Mouse (Mus musculus): ENCODE measurements around the gene Glo1.

Glo1 gene

DNA sequence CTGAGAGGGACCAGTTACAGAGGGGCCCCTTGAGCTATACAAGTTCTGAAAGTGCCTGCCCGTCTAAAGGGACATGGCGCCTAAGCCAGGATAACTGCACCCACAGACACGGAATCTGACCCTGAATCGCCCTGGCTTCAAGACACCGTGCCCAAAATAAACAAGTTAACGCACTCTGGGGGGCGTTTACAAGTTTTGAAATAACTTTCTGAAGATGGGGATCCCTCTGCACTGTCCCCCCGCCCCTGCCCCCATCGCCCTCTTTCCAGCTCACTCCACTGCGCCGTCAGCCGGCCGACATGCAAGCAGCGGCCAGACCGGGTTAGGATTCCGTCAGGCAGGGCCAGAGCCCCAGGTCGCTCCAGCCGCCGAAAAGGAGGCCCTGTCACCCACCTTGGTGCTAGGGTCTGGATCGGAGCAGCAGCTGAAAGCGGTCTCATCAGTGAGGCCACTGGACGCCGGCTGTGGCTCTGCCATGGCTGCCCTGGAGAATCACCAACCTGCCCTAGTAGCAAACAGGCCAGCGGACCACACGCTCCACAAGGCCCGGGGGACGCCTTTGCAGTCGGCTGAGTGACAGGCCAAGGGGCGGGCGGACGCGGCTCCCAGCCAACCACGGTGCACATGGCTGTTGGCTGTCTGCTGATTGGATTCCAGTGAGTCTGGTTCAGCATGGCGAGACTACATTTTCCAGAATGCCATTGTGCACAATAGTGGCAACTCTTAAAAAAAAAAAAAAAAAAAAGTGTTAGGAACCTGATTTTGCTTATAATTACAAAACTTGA is 14.4 kb downstream of the Glo1 start:
- DNase-seq (ENCODE audit: low spot score), result peak; percentile 100

DNA sequence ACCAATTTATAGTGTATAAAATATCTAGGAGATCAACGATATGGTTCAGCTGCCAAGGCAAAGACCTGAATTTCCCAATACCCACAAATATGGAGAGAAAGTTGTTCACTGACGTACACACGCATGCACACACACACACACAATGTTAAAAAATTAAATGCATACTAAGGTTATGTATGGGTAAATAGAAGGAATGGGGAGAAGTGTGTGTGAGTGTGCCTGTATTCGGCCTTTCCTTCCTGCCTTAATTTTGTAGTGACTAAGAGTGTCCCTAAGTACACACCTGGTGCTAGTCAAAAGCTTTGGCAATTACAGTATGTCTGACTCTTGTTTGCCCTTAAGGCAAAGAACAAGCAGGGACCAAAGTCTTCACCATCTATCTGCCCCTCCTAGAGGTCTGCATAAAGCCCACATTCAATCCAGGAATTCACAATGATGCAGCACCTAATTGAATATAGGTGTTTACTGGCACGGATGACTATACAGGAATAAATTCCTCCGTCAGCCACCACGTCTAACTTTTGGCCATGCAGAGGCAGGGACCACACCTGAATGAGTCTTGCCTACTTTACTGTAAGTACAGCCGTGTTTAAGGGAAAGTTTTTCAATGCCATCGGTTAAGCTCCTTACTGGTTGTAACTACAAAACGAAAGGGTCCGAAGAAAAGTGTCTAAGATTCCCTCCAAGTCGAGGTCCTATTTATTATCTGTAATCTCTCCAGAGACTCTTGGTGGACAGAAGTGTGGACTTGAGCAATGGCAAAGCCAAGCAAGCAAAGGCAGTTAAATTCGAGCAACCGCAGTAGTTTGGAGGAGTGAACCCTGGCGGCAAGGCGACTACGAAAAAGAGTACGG is 15.2 kb downstream of the Glo1 start:
- DNase-seq (ENCODE audit: low spot score), result no peak

DNA sequence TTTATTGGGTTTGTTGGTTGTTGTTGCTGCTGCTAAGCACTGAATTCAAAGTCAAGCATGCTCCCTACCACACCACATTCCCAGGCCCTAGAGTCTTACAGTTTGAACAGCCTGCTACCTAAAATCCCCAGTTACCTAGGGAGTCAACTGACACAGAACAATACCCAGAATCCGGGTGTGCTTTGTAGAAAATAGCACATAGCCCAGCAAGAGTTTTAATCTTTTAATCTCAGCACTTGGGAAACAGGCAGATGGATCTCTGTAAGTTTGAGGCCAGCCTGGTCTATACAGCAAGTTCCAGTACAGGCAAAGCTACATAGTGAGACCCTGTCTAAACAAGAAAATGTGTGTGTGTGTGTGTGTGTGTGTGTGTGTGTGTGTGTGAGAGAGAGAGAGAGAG is 15.9 kb downstream of the Glo1 start:
- no peak for DNase-seq (ENCODE audit: low spot score)

DNA sequence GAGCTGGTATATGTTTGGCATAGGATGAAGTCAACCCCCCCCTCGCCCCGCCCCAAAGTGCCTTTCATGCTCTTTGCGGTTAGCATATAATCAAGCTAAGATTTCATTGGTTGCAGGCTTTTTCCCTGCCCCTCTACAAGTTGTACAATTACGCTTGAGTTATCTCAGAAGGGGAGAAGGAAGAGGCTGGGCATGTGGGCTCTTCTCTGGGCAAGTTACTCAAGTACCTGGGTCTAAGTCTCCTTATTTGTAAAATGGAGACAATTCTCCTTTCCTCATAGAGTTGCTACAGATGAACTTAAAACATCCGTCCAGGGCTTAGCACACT is 16.7 kb downstream of the Glo1 start:
- no peak for DNase-seq (ENCODE audit: low spot score)

DNA sequence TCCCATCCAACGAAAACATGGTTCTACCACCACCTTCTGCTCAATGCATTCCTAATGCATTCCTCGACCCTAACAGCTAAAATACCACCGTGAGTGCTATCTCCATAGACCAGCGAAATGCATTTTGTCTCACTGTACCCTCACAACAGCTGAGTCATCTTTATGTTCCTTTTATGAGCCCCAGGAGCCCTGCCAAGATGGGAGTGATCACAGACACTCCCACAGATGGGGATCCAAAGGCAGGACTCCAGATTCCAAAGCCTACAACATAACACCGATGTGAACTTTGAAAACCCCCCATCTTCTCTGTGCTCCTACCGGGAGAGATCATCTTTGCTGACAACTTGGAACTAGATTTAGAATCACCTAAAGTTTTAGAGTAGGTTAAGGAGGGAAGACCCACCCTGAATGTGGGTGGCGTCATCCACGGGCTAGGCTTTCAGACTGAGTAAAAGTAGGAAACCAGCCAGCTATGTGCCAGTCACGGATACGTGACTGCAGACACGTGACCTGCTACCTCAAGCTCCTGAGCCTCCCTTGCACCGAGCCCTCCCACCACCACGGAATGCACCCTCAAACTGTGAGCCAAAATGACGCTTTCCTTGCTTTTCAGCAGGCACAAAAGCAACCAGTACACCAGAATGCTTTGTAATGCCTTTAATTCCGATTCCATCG is 17.2 kb downstream of the Glo1 start:
- no peak for DNase-seq (ENCODE audit: low spot score)

DNA sequence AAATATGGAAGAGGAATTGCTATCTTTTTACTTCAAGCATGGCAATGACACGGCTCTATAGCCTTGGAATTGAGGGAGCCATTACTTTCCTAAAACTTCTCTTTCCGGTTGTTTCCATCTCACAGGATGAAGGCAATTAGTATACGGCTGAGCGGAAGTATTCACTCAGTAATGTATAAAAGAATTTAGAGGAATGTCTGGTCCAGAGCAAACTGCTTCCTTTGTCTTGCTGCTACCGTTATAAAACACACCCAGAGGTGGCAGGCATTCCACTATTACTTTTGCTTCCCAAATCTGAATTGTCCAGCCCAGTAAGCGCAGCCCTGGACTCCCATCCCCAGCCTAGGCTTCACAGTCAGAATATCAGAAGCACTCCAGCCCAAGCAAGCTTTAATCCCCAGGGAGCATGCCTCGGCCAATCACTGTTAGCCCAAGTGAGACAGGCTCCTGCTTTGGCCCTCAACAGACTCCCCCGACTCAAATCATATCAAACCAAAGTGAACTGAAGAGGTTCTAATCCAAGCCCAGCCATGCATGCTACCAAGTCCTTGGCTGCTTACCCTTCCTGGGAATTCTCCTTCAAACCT is 18.7 kb downstream of the Glo1 start:
- DNase-seq (ENCODE audit: low spot score), result no peak

DNA sequence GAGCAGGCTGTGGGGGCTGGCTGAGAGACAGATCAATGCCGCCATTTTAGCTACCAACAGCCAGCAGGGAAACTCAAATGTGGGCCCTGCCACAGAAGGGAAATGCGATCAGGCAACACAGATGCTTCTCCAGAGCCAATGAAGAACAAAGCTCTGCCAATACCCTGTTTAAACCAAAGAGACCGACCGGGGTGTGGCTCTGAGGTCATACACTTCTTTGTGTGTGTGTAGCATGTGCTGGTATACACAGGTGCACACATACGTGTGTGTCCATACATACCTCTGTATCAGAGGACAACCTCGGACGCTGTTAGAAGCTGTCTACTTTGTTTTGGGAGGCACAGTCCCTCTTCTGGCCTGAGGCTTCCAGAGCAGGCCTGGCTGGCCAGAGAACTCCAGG is 19.3 kb downstream of the Glo1 start:
- DNase-seq (ENCODE audit: low spot score), result no peak

DNA sequence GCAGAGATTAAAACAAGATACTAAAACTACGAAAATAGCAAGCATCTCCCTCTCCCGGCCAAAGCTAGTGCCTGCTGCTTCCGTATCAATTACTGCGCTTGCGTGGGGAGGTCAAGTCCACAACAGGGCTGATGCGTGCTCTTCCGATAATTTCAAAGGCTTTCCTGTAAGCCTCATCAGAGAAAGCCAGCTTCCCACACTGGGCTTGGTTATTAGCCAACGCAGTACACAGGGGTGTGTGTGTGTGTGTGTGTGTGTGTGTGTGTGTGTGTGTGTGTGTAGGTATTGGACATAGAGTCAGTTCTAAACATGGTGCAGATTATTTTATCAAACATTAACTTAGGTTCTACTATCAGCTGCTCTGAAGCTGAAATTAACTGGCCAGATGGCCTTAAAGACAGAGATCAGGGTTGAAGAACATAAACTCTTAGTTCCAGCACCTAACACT is 20.0 kb downstream of the Glo1 start:
- DNase-seq (ENCODE audit: low spot score), result no peak

DNA sequence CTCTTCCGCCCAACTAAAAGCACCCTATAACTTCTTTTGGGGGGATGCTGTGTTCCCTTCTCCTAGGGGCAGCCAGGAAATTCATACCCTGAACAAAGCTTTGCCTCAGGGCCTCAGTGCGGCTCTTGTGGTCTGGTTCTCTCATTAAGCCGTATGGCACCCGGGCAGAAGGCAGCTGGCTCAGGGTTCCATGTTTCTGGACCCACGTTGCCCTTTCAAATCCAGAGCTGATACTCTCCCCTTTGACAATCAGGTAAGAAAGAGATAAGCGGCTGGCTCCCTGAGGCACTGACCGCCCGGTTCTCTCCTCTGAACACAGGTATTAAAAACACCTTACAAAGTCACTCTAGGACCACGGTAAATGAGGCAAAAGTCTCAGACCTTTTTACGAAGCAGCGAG is 20.5 kb downstream of the Glo1 start:
- DNase-seq (ENCODE audit: low spot score), result no peak

DNA sequence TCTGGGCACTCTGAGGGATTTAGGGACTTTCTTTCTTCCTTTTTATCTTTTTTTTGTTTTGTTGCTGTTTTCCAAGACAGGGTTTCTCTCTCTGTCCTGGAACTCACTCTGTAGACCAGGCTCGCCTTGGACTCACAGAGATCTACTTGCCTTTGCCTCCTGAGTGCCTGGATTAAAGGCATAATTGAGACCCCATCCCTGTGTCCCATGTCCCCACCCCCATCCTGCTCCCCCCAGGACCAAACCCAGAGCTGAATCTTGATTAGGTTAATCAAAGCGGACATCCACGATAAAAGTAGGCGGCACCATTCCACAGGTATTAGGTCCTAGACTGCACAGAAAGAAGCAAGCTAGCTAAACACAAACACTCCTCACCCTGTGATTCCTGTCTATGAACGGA is 21.7 kb downstream of the Glo1 start:
- DNase-seq (ENCODE audit: low spot score), result no peak

DNA sequence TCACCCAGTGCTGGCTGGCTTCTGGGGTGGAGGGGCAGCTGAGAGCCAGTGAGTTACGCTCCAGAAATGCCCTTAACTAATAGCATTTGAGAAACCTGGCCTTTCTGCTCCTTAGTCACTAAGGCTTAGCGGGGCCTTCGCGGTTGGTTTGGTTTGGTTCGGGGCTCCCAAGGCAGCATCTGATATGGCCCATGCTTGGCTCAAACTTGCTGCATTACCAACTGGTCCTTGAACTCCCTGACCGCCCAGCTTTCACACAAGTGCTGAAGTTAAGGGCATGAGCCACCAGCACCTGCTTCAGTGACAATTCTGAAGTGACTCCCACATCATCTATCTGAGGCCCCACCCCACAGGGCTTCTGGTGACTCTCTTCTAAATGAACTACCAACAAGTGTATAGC is 22.4 kb downstream of the Glo1 start:
- DNase-seq (ENCODE audit: low spot score), result no peak

DNA sequence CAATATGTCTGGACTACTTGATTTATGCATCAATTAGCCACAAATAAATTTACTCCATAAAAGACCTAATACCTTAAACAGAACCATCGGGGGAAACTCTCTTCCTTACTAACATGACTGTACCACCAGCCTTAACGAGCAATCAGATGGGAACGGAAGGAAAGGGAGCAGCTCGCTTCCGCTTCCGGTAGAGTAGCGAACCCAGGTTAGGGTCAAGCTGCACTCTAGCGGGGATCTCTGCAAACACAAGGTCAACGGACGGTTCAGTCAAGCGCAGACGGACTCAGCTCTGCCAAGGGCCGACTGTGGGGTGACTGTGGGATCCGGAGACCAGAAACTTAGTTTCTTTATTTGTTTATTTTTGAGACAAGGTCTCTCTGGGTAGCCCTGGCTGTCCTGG is 24.5 kb downstream of the Glo1 start:
- no peak for DNase-seq (ENCODE audit: low spot score)

DNA sequence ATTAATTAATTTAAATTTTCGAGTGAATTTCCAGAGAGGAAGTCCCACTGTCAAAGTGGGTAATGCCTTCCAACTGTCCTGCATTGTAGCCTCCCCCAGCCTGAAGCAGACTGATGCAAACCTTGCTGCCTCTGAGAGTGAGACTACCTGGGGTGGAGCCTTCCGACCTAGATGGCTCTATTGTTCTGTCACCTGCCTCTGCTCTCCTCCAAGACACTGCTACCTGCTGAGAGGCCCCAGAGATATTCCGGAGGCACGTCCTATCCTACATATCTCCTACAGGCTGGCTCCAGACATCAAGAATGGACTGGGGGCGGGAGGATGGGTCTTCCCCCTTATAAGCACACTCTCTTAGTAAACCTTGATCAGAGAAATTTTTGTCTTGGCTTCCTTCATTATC is 28.4 kb downstream of the Glo1 start:
- DNase-seq (ENCODE audit: low spot score), result no peak

DNA sequence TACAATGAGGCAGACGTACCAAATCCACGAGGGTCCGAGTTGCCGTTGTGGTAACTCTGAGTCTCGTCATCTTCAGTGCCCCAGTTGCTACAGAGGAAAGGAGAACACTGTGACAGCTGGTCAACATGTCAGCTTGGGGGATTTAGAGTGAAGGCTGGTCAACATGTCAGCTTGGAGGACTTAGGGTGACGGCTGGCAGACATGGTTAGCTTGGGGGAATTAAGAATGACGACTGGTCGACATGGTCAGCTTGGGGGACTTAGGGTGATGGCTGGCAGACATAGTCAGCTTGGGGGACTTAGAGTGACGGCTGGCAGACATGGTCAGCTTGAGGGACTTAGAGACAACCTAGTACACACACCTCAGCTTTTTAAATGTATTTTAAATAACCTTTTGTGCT is 28.9 kb downstream of the Glo1 start:
- DNase-seq (ENCODE audit: low spot score), result no peak

DNA sequence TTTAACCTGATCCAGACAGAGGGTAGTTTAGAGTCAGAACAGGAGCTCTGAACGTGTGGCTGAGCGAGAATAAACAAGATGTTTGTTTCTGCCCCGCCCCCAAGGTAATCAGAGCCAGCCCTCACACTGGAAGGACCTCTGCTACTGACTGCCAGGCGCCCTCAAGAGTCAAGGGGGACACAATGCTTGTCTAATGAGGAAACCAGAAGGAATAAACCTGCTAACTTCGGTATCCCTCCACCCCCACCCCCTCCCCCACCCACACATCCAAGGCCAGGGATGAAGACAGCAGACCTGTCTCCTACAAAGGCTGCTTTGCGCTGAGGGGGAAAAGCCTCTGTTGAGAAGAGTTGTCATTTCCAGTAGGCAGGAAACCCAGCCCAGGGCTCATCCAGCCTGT is 31.8 kb downstream of the Glo1 start:
- DNase-seq (ENCODE audit: low spot score), result no peak

DNA sequence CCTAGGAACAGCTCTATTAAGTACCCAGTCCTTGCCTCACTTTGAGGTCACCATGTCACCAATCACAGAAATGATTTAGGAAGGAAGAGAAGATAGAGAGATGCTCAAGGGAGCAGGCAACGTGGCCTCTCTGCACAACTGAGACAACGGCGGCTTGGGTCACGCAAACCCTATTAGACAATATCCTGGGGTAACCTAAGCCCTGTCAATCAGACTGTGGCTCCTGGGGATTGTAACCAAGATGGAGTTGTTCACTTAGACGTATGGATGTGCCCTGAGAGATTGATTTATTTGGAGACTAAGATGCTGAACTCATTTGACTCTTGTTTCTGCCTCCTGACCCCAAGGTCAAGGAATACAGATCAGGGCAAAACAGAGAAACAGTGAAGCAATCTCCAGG is 32.3 kb downstream of the Glo1 start:
- DNase-seq (ENCODE audit: low spot score), result no peak

DNA sequence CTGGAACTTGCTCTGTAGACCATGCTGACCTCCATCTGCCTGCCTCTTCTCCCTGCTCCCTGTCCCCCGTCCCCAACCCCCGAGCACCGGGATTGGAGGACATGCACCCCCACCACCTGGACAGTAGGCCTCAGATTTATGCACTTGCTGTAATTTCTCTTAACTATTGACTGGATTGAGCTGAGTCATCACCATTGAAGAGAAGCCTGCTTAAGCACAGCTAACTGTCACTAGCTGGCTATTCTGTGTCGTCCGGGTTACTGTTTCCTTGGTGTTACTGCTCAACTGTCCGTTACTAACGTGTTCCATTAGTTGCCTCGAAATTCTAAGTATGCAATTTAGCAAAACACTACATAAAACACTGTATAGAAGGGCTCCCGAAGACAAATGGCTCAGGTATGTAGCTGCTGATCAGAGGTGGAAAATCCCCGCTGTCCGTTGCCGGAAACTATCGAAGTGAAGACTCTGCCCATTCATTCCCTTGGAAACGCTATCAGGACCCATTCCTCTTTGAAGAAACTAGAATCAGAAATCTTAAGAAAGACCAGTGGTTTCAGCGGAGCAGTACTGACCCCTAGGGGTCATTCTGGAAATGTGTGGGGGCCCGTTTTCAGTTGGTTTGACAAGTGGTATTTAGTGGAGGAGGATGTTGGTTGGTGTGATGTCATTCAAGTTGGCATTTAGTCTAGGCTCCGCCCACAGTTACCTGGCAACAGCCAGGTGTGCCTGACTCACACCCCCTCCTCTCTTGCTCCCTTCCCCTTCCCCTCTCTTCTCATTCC is 36.1 kb downstream of the Glo1 start:
- peak; percentile 65 for DNase-seq (ENCODE audit: low spot score)

DNA sequence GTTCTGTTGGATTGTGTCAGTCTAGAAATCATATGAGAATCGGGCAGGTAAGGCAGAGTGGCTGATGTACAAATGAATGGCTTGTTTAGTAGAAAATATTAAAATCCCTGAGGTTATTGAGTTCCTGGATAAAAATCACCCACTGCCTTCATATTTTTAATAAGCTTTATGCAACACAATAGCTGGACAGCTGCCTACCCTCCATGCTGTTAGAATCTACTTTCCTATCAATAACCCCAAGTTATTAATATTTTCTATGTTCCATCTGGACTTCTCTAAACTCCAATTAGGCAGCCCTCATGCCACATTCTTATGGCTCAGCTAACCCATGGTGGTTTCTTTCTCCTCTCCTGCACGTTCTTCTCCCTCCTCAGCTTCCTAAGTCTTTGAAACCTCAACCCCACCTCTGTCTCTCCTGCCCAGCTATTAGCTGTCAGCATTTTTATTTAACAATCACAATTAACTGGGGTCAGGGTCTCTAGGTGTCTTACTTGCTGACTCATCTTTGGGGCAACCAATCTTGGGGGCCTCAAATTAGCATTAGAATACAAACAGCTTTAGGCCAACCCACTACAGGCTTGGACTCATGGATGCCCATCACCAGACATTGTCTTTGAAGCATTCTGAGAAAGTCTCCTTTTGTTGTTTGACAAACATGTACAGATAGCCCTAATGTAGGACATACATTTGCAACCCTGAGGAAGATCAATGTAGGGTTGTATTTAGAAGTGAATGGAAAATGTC is 43.2 kb downstream of the Glo1 start:
- DNase-seq (ENCODE audit: low spot score), result no peak

DNA sequence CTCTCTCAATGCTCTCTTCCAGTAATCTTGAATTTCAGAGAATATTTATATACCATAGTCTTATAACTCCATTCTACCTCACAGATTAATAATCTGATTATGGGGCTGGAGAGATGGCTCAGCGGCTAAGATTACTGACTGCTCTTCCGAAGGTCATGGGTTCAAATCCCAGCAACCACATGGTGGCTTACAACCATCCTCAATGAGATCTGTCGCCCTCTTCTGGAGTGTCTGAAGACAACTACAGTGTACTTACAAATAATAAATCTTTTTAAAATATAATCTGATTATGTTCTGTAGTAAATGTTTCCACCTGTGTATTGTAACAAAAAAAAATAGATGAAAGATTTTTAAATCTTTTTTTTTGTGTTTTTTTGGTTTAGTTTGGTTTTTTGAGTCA is 44.4 kb downstream of the Glo1 start:
- DNase-seq (ENCODE audit: low spot score), result no peak

DNA sequence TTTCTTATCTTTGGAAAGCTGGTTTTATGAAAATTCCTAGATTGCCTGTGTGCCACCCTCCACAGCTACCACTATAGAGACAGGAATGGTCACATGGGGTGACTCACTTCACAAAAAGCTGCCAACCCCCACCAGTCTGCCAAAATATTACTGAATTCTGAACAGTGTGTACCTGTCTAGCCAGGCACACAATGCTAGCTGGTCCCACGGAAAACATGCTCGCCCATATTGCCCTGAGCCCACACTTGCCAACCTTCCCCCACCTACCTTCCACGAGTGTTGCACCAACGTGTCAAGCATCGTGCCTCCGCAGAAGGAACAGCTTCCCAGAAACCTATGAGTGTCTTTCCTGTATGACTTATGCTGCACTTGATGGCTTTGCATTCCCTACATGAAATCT is 45.5 kb downstream of the Glo1 start:
- DNase-seq (ENCODE audit: low spot score), result no peak

DNA sequence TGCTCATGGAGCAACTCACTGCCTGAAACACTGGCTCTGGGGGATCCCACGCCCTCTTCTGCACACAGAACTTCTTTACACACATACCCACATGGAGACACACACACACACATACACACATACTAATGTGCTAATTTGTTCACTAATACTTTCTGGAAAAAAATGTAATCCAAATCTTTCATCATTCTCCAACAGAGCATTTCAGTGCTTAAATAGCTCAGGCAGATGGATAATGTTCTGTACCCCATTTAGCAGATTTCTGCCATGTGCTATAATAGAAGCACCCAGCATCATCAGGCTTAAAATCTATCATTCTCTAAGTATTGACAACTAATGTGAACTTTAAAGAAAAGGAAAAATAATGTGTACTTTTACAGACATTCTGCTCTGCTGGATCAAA is 45.9 kb downstream of the Glo1 start:
- no peak for DNase-seq (ENCODE audit: low spot score)

Data from lung, postnatal 25 days (tissue).